Mouse (Mus musculus): Measurements from ENCODE around the gene Cbx8. TPM values are rescaled to one million over a fixed set of nuclear protein-coding genes. Genes with fewer than 3 reads are reported as not detected.

Gene Cbx8
- polyA plus RNA-seq, 2 experiments from 2014 or later = 4.0 to 6.7 TPM

DNA sequence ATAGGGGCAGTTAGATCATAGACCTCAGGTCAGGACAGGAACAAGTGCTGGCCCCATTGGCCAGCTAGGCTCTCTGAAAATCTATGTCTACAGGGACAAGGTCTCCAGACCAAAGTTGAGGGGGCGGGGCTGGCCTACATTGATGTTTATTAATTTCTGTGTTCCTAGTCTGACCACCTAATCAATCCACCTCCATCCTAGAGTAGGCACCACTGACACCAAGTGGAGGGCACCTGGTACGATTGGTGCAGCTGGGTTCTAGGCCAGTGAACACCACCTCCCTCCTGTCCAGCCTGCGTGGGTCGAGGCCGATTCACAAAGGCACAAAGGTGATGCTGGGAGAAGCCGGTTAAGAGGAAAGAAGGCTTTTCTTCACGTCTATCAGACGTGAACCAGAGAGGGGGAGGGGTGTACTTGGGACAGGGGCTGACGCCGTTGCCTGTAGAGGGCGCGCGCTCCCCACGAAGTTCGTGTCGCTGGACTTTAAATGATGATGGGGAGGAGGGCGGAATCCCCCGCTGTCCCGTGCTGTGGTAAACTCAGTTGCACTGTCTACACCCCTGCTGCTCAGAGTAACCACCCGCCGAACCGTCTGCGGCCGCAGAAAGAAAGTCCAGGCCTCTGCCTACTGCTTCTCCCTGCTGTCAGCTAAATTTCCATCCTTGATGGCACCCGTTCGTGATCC is 6.8 kb downstream of the Cbx8 start:
- peak; percentile 86 for ATAC-seq

DNA sequence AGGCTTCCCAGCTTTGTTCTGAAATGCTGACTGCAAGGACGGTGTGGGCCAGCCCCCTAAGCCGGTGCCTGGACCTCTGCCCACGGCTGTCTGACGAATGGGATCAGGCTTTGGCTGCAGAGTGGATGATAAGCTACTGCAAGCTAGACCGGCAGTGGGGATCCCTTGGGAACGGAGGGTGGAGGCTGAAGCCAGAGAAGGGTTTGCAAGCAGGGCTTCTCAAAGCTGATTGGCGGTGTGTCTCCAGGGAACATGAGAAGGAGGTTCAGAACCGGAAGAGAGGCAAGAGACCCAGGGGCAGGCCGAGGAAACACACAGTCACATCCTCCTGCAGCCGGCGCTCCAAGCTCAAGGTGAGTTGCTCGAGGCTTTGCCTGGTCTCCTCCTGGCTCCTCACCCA is 14.6 kb downstream of the Cbx8 start:
- no peak for ATAC-seq

DNA sequence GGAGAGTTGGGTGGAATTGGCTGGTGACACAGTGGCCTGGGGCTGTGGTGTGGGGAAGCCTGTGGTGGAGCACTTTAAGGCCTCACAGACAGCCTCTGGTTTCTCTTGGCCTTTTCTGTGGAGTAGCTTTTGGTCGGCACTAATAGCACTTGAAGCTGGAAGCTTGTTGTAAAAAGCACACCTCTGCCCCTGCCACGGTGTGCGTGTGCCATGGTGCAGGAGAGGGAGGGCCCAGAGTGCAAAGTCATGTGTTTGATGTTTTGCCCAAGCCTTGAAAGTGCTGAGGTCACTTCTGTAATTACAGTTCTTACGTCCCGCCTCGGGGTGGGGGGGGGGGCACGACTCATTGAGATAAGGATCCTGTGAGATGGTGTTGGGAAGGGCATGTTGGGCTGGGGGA is 16.5 kb downstream of the Cbx8 start:
- ATAC-seq = no peak

DNA sequence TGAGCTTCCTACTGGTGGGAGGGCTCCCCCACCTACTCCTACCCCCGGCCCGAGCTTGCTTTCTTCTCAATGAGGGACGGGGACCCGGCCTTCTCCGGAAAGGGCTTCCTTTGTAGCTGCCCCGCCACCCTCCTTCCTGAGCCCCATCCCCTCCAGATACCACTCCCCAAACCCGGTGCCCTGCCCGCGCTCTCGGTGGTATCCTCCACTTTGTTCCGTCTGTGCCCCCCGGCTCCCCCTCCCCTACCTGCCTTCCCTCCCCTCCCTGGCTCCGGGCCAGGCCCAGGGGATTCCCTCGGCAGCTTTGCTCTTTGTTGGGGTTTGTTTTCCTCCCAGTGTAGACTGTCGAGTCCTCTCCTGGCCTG is 17.2 kb downstream of the Cbx8 start:
- ATAC-seq = peak; percentile 24

DNA sequence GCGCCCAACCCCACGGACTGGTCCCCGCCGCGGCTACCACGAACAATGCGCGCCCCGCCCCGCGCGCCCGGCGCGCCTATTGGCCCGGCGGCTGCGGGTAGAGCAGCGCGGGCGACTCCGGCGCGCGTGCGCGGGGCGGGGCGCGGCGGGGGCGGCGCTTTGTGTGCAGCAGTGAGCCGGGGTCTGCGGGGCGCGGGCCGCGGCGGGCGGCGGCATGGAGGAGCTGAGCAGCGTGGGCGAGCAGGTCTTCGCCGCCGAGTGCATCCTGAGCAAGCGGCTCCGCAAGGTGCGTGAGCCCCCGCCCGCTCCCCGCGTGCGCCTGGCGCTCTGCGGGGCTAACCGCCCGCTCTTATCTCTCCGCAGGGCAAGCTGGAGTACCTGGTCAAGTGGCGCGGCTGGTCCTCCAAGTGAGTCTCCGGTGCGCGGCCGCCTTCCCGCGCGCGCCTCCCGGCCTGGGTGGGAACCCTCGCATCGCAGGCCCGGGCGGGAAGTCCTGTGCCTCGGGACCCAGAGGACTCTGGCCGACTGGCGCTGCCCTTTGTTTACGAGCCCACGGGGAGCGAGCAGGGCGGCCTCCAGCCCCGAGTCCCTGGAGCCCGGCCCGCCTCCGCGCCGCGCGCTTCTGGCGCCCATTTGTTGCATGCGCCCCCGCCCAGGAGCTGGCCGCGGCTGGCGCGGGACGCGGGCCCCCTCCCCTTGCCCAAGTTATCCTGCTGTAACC is 17.7 kb downstream of the Cbx8 start, which contains the start of gene Cbx2:
TSS of gene Cbx2 (plus strand) at position 68 of the 721 bp plus-strand sequence.
- peak; percentile 93 for ATAC-seq

DNA sequence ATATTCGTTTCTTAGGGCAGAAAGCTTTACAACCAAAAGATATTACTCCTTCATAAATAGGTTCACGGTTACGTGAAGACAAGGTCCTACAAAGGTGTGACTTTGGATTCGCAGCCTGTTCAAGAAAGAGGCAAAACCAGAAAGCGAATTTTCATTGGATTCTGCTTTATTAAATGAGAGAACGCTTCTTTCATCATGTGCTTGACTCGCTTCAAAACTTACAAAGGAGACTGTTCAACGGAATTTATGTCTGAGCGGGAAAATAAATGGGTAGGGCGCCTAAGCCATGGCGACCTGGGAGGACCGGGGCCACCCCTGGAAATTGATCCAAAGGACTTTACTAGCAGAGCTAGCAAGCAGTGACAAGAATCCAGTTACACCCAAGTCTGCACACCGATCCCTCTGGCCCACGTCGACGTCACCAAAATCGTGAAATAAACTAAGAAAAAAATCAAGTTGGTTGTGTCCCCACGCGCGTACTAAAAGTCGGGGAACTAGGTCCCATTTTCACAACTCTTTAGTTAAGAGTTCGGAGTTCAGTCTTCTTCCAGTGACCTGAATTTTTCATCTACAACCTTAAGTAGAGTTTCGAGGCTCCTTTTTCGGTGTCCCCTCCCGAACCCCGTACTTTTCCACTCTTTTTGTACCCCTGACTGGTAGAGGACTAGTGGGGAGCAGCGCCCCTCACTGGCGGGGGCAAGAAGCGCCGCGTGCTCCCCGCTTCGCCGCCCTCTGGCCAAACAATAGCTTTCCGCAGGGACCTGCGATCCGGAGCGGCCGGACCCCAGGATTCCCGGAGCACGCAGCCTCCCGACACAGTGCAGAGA is 18.5 kb downstream of the Cbx8 start:
- peak; percentile 46 for ATAC-seq

DNA sequence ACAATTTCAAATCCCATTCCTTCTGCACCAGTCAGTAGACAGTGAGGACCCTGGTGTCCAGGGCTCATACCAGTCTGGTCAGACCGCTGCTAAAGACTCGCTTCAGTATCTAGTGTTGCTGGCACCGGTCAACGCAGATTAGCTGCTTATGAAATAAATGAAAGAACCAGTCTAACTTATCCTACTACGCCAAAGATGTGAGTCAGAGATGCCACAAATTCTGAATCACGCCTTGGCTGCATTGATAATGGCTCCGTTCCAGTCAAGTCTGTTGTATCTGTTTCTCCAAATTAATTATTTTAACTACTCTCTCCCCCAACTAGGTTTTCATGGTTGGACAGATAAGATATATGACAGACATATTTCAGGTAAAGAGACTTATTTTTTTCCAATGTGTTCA is 19.6 kb downstream of the Cbx8 start:
- ATAC-seq = no peak

DNA sequence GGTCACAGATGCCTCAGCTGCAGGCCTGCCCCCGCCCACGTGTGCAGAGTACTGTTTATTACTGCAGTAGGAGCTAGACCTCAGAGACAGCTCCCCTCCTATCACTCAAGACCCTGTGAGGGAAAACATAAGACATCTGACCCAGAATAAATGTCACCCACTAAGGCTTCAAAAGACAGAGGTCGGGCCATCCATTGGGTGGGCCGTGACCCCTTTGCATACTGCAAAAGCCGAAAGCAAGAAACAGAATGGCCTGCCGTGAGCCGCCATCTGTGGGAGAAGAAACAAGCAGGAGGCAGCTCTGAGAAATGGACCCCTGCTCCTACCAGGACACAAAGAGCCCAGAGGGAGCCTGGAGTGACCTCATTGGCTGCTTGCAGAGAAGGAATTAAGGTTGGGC is 23.3 kb downstream of the Cbx8 start:
- no peak for ATAC-seq

DNA sequence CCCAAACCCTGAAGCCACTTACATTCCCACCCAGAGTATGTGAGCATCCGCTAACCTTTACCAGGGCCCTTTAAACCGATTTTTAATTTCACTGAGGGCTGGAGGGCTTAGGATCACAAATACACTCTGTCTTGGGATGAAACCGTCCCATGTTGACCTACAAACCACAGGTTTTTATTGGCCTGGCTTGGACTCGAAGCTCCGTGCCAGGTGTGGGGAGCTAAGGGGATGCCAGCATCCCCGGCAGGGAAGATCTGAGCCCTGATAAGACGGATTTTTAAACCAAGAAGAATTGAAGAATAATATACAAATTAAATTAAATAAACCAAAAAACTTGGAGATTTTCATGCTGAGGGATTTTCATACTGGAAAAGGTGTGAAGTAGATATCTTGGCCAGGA is 26.3 kb downstream of the Cbx8 start:
- no peak for ATAC-seq

DNA sequence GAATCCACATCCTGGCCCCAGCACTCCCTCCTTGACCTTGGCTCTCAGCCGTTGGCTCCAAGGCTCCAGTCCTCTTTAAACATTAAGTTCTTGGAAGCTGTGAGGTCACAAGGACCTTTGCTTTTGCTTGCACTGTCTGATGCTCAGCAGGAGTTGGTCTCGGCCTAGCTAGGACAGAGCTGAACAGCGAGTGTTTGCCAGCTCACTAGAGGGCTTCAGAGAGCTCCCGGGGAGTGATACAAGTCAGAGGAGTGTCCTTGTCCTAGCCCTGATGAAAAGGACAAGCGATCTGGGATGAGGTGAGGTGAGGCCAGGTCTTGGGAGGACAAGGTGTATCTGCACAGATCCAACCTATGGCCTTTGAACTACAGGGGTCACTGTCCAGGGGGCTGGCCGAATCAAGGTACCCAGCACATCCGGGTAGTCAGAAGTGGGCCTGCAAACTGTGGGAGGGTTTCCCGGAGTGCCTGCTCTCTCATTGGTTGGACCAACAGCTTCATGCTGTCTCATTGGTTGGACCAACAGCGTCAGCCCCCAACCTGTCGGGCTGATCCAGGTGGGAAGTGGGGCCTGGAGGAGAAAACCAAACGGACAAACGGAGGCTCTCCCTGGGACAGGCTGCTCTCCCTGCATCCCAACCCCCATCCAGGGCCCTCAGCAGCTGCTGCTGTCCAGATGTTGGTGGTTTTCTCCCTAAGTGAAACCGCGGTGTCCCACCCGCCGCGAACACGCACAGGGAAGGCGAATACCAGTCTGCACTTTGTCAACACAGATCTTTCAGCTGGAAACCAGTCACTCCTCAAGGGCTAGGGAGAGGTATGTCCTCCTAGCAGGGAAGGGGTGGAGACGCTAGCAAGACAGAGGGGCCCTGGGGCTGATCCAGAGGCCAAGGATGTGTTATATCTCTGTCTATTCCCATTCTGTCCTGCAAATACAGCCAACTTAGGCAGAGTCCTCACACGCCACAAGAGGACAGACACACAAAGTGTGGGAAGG is 33.0 kb downstream of the Cbx8 start:
- ATAC-seq = no peak

DNA sequence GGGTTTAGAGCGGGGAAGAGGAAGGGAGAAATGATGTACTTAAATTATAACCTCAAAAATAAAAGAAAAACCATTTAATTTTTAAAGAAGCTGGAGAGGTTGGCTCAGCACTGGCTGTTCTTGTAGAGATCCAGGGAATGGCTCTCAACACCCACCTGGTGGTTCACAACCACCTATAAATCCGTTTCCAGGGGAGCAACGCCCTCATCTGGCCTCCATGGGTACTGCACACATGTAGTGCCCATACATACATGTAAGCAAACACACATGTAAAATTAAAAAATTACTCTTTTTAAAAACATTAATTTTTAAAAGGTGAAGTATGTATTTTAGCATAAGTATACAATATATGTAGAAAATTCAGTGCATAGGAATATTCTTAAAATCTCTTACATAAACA is 34.3 kb downstream of the Cbx8 start:
- no peak for ATAC-seq

DNA sequence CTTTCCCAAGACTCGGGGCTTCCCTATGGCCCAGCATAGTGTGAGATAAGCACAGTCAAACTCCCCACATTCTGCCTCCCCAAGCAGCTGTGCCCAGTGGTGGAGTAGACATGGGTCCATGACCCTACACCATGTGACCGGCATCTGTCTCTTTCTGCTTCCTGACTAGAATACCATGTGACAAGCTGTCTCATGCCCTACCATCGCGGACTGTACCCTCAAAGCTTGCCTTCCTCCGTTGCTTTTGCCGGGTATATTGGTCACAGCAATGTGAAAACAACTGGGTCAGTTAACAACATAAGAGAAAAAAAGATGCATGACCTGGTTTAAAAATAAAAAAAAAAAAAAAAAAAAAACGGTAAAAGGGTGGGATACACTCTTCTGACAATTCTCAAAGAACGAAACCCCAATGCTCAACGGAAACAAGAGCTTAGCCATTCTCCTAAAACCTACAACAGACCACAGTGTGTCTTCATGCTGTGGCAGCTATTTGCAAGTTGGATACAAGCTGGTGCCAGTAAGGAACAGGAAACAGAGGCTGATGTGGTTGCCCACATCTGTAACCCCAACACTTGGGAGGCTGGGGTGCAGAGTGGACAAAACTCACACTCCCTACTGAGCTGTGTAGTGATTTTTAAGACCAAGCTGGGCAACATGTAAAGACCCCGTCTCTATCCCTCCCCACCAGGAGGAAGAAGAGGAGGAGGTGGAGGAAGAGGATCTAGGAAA is 35.1 kb downstream of the Cbx8 start:
- no peak for ATAC-seq

DNA sequence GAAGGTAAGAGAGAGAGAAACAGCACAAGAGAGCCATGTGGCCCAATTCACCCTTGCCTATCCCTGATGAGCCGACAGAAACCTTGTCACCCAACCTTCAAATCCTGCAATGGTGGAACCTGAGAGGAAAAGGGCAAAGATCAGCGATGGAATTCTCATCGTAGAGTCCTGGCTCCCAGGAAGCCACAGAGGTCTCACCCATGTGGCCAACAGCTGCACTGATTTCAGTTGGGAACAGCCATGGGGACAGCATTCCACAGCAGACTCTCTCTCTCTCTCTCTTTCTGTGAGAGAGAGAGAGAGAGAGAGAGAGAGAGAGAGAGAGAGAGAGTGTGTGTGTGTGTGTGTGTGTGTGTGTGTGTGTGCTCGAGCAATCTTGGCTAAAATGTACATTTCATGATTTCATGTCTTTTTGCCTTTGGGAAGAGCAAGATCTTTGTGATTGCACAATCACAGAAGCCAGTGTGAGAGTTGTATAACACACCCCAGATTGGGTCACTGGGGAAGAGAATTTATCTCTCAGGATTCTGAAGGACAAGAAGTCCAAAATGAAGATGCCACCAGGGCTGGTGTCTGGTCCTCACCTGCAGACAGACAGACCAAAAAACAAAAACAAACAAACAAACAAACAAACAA is 39.2 kb downstream of the Cbx8 start:
- no peak for ATAC-seq

DNA sequence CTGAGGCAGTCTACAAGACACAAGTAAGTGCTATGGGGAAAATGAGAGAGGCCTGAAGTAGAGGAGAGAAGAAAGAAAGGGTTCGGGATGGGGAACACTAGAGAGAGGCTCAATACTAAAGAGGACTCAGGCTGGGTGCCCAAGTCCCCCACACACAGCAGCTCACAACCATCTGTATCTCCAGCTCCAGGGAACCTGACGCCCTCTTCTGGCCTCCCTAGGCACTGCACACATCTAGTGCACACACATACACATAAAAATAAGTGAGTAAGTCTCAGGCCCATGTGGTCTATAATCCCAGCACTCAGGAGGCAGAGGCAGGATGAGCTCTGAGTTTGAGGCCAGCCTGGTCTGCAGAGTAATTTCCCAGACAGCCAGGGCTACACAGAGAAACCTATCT is 39.9 kb downstream of the Cbx8 start:
- ATAC-seq = no peak

DNA sequence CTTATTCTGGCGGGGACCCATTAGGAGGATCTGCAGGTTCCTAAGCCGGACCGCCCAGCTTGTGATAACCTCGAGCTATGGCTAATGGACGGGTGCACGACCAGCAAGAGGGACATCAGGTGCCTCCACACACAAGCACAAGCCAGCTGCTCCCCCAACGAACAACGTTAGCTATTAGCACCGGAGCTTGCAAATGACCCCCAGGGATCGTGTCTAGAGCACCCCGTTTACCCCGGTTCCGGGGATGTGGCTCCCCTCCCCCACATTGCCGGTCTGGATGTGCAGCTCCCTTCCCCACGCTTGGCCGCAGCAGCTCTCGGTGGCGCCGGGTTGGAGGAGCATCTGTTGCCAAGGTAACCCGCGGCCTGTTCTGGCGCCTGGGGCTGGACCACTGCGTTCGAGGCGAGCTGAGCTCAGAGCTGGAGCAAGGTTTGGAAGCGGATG is 41.4 kb downstream of the Cbx8 start:
- ATAC-seq = no peak

DNA sequence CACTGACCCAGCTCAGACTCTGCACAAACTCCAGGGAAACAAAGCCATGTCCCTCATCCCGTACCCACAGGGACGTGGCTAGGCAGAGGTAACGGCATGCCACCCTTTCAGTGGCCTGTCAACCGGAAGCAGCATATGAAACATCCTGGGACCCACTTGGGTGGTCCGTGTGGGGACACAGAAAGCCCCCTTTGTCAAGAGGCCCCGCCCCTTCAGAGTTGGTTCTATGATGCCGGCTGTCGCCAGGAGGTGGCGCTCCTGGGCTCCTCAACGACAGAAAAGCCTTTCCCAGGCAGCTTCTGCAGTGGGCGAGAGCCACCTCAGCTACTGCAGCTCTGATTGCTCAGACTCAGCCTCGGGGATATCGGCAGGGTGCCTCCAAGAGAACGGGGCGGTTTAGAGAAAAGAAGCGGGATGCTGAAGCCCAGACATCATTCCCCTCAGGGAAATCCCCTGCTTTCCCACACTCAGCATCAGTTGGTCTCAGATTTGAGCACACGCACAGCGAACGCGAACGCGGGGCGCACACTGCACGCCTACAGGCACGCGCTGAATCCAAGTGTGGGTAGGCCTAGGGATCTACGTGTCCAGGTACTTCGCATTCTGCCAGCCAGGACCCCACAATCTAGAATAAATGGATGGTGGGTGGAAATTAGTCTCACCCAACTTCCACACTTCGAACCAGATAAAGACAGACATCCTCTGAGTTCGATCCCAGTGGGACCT is 42.1 kb downstream of the Cbx8 start:
- peak; percentile 79 for ATAC-seq

DNA sequence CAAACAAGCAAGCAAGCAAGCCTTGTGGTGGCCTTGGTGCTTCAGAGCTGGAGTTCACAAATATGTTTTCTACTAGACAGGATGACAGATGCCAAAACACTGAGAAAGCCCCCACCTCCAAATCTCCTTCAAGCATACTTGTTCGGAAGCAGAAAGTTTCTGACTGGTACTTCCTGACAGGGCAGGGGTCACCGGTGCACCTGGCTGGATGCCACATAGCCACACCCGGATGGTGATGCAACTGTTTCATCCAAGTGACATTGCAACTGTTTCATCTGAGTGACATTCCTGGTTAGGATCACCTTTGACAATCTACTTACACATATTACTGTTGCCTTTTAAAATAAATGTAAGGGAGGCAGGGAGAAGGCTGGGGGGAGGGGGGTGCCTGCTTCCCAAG is 43.6 kb downstream of the Cbx8 start:
- ATAC-seq = no peak

DNA sequence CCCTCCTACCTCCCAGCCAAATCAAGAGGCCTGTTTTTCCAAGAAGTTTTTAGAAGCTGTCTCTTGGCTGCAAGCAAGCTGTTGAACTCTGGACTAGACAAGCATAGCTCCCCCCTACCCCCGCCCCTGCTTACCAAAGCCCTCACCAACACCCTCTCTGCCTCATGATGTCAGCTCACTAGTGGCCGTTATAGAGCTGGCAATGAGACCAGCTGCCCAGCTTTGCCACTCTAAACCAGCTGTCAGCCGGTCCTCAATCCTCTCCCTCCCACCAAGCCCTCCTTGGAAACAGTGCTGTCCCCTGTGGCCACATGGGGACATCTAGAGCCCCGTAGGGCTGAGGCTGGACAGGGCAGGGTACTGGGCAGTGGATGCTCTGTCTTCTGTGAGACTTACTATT is 45.3 kb downstream of the Cbx8 start:
- ATAC-seq = no peak

DNA sequence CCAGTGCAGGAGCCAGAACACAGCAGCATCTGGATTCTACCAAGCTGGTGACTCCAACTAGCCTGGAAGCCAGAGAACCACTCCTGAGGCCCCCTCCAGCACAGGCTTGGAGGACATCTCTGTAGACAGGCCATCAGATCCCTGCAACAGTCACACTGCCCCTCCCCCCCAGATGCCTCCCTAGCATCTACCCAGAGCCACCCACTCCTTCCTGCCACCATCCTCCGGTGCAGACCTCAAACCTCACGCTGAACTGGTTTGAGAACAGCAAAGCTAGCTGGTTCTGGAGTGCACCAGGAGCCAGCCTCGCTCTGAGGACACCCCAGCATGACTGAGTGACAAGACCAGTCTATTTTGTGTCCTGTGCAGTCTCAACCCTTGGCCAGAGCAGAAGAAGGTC is 48.0 kb downstream of the Cbx8 start:
- peak; percentile 94 for ATAC-seq

DNA sequence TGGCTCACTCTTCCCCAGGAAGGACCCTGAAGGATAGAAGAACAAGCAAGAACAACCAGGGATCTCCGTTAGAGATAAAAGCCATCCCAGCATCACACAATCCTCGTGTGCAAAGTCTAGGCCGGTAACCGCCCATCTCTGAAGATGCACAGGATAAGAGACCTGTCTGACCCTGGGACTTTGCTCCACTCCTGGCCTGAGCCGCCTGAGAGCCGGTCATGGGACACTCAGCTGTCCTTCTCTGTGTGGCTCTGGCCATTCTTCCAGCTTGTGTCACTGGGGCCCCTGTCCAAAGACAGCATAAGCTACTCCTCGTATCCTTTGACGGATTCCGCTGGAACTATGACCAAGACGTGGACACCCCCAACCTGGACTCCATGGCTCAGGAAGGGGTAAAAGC is 52.8 kb downstream of the Cbx8 start, which contains the start of gene Enpp7:
TSS of gene Enpp7 (plus strand) at position 190 of the 400 bp plus-strand sequence.
- no peak for ATAC-seq
